Mouse (Mus musculus): ENCODE measurements around the gene Ccdc86. TPM values are rescaled to one million over a fixed set of nuclear protein-coding genes. Genes with fewer than 3 reads are reported as not detected.
A peak's percentile ranks its signal among the peaks of the same experiment; 100 is the strongest.

Ccdc86 gene
- total and polyA plus RNA-seq, 3 experiments, result 12.8 to 21.4 (median 17.1) TPM

GRCm38 (mm10) chr19:10949558-10949957 lies 492 bp upstream of the Ccdc86 start:
- no peak for DNase-seq

GRCm38 (mm10) chr19:10948416-10948815 lies 650 bp downstream of the Ccdc86 start:
- peak; percentile 16 for DNase-seq

GRCm38 (mm10) chr19:10947219-10947618 lies 1.8 kb downstream of the Ccdc86 start:
- no peak for DNase-seq

- DNase-seq, result no peak
Measured at GRCm38 (mm10) chr19:10946506-10946905, 2.6 kb downstream of the Ccdc86 start.

- DNase-seq, result no peak
Measured at GRCm38 (mm10) chr19:10943955-10944354, 5.1 kb downstream of the Ccdc86 start.

- peak; percentile 54 for DNase-seq
Measured at GRCm38 (mm10) chr19:10940801-10941457, 8.1 kb downstream of the Ccdc86 start.

- DNase-seq, result peak; percentile 82
Measured at GRCm38 (mm10) chr19:10940097-10940800, 8.8 kb downstream of the Ccdc86 start.

GRCm38 (mm10) chr19:10938771-10939170 lies 10.3 kb downstream of the Ccdc86 start:
- no peak for DNase-seq

- no peak for DNase-seq
Measured at GRCm38 (mm10) chr19:10937110-10937563, 11.9 kb downstream of the Ccdc86 start, which contains the start of gene Ptgdr2. Gene Ptgdr2, plus strand, starts transcription at chr19:10937160.

GRCm38 (mm10) chr19:10936077-10936476 lies 13.0 kb downstream of the Ccdc86 start:
- DNase-seq, result no peak

GRCm38 (mm10) chr19:10935029-10935428 lies 14.0 kb downstream of the Ccdc86 start:
- DNase-seq, result no peak

- no peak for DNase-seq
Measured at GRCm38 (mm10) chr19:10930641-10931040, 18.4 kb downstream of the Ccdc86 start.

- no peak for DNase-seq
Measured at GRCm38 (mm10) chr19:10926666-10927065, 22.4 kb downstream of the Ccdc86 start.

- DNase-seq, result no peak
Measured at GRCm38 (mm10) chr19:10926123-10926621, 22.9 kb downstream of the Ccdc86 start.

GRCm38 (mm10) chr19:10924220-10924619 lies 24.8 kb downstream of the Ccdc86 start:
- peak; percentile 21 for DNase-seq

- DNase-seq, result no peak
Measured at GRCm38 (mm10) chr19:10921058-10921457, 28.0 kb downstream of the Ccdc86 start.

- no peak for DNase-seq
Measured at GRCm38 (mm10) chr19:10920532-10920931, 28.5 kb downstream of the Ccdc86 start, which contains the start of gene Zp1. Gene Zp1, minus strand, starts transcription at chr19:10920632.

- no peak for DNase-seq
Measured at GRCm38 (mm10) chr19:10918321-10918991, 30.6 kb downstream of the Ccdc86 start.

GRCm38 (mm10) chr19:10916506-10916905 lies 32.6 kb downstream of the Ccdc86 start:
- no peak for DNase-seq

GRCm38 (mm10) chr19:10914870-10915269 lies 34.2 kb downstream of the Ccdc86 start:
- no peak for DNase-seq

GRCm38 (mm10) chr19:10914291-10914690 lies 34.8 kb downstream of the Ccdc86 start:
- no peak for DNase-seq

- no peak for DNase-seq
Measured at GRCm38 (mm10) chr19:10909087-10909721, 39.9 kb downstream of the Ccdc86 start.

All from adrenal gland, adult 2 months (tissue).